Mouse (Mus musculus) intestine, postnatal 0 days (tissue): ENCODE data around the gene Gm9573. TPM values are rescaled to one million over a fixed set of nuclear protein-coding genes. Genes with fewer than 3 reads are reported as not detected.
A peak's percentile ranks its signal among the peaks of the same experiment; 100 is the strongest.

Experiments
- ATAC-seq: fragments of 200-750 bp; cut with Nextera tagmentation; 2 replicates; pipeline ENCODE4 v1.8.0; 2017; ENCODE audit warnings: mild to moderate bottlenecking, moderate TSS enrichment, moderate library complexity
- H3K27ac ChIP-seq: fragments of 300-500 bp; sonication (generic); 2 replicates; pipeline ENCODE4 v1.5.1; 2014; ENCODE audit warnings: mild to moderate bottlenecking, low read depth, low read length, moderate library complexity
- H3K27me3 ChIP-seq: fragments of 300-500 bp; sonication (generic); replicated peaks from 2 replicates; pipeline ENCODE4 v1.6.1; 2014; ENCODE audit warnings: low read length, mixed read lengths; ENCODE audit not compliant: control insufficient read depth, insufficient read depth
- H3K36me3 ChIP-seq: fragments of 300-500 bp; sonication (generic); 2 replicates; pipeline ENCODE4 v1.6.1; 2014; ENCODE audit warnings: mild to moderate bottlenecking, moderate library complexity; ENCODE audit not compliant: control insufficient read depth, insufficient read depth
- H3K4me1 ChIP-seq: fragments of 300-500 bp; sonication (generic); replicated peaks from 2 replicates; pipeline ENCODE4 v1.6.1; 2014; ENCODE audit warnings: antibody characterized with exemption, low read length, mixed read lengths; ENCODE audit not compliant: control insufficient read depth, insufficient read depth
- H3K4me2 ChIP-seq: fragments of 300-500 bp; sonication (generic); replicated peaks from 2 replicates; pipeline ENCODE4 v1.6.1; 2014; ENCODE audit warnings: low read depth, mild to moderate bottlenecking, moderate library complexity
- H3K4me3 ChIP-seq: fragments of 300-500 bp; sonication (generic); 2 replicates; pipeline ENCODE4 v1.5.1; 2014; ENCODE audit warnings: low read depth, low read length
- H3K9ac ChIP-seq: fragments of 300-500 bp; sonication (generic); 2 replicates; pipeline ENCODE4 v1.6.1; 2014; ENCODE audit warnings: mild to moderate bottlenecking, low read depth, low read length
- H3K9me3 ChIP-seq: fragments of 300-500 bp; sonication (generic); 2 replicates; pipeline ENCODE4 v1.6.1; 2016; ENCODE audit warnings: mixed run types; ENCODE audit not compliant: control insufficient read depth
- CTCF ChIP-seq: sonication (generic); IDR thresholded peaks from 2 replicates; pipeline ENCODE4 v1.5.1; 2016; ENCODE audit warnings: low read depth, mild to moderate bottlenecking, control low read depth, antibody characterized with exemption, moderate library complexity
- WGBS: fragments of 180-500 bp; shearing (Covaris S2); extraction: QIAGEN DNeasy Blood & Tissue Kit; methylation state at CpG from one replicate; pipeline ENCODE4 v1.1.7; 2014; 5-methylcytosine and 5-hydroxymethylcytosine counted together
- polyA plus RNA-seq: library from polyadenylated mRNA; unstranded; fragments of >200 nt; fragmentation: Nextera tagmentation; extraction: Ambion mirVana; gene quantifications from 2 replicates; pipeline ENCODE4 v1.2.1, GENCODE M21; 2015

Gene Gm9573
- polyA plus RNA-seq, 1 experiment from 2014 or later = not detected

DNA sequence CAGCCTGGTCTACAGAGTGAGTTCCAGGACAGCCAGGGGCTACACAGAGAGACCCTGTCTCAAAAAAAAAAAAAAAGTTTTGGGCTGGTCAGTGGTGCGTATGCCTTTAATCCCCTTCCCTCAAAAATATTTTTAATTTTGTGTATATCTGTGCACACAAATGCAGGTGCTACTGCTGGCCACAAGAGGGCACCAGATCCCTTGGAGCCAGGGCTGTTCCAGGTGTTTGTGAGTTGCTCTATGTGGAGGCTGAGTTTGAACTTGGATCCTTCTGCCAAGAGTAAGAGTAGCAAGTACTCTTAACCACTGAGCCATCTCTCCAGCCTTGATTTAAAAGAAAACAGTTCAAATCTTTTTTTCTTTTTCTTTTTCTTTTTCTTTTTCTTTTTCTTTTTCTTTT is 43.5 kb downstream of the Gm9573 start:
- 94% methylated on average over 1 of the region's 1 CpGs for WGBS

DNA sequence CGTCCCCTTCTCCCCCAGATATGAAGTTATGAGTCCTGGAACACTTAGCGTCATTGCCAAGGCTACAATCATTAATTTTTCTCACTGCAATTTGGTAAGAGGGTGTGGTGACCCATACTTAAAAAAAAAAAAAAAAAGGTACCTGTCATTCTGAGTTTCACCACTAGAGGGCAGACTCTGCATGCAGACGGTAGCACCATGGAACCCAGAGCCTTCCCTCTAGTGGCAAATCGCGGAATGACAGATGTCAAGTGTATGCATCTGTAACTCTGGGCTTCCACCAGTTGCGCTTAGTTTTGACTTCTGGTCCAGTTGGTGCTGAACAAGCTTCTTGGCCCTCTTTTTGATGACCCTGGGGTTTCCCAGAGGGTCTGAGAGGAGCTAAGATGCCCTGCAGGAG is 48.2 kb downstream of the Gm9573 start:
- 19% methylated on average over 6 of the region's 6 CpGs for WGBS
- Histone ChIP-seq H3K27ac (no peak overlapping the region), H3K36me3 (no peaks in the 10 kb centered on the region), H3K27me3 (0 out of 2 replicates have a peak, but pooled peaks cover 6% of the 10 kb centered on the region), H3K4me2 (no peak overlapping the region), H3K9me3 (no peaks in the 10 kb centered on the region), H3K9ac (no peak overlapping the region), H3K4me1 (no peaks in the 10 kb centered on the region), H3K4me3 (no peak overlapping the region)
- ATAC-seq = peak; percentile 43
- TF ChIP-seq CTCF = peak; percentile 100

More for the DNA sequence above, 43.5 kb downstream of the Gm9573 start:
- Histone ChIP-seq H3K9ac (no peak overlapping the region), H3K27me3 (no peaks in the 10 kb centered on the region), H3K9me3 (no peaks in the 10 kb centered on the region), H3K4me3 (no peak overlapping the region), H3K4me1 (0 out of 2 replicates have a peak, but pooled peaks cover 3% of the 10 kb centered on the region), H3K36me3 (no peaks in the 10 kb centered on the region), H3K4me2 (no peak overlapping the region), H3K27ac (no peak overlapping the region)
- no peak for ATAC-seq
- peak; percentile 75 for TF ChIP-seq CTCF

DNA sequence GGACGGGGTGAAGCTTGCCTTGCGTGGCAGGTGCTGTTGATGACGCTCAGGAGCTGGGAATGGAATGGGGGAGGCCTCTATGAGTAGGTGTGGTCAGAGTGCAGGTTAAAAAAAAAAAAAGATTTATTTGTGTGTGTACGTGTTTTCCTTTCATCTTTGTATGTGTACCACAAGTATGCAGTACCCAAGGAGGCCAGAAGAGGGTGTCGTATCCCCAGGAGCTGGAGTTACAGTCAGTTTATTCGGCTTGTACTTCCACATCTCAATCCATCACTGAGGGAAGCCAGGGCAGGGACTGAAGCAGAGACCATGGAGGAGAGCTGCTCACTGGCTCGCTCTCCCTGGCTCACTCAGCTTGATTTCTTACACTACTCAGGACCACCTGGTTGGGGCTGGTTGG is 55.0 kb downstream of the Gm9573 start:
- Histone ChIP-seq H3K27me3 (peaks cover 18% of the 10 kb centered on the region; the same call in 1 of the 2 replicates), H3K36me3 (no peaks in the 10 kb centered on the region), H3K4me1 (0 out of 2 replicates have a peak, but pooled peaks cover 3% of the 10 kb centered on the region), H3K9ac (no peak overlapping the region), H3K27ac (no peak overlapping the region), H3K4me3 (no peak overlapping the region), H3K4me2 (no peak overlapping the region), H3K9me3 (no peaks in the 10 kb centered on the region)
- WGBS = 93% methylated on average over 7 of the region's 7 CpGs
- no peak for ATAC-seq
- no peak for TF ChIP-seq CTCF

DNA sequence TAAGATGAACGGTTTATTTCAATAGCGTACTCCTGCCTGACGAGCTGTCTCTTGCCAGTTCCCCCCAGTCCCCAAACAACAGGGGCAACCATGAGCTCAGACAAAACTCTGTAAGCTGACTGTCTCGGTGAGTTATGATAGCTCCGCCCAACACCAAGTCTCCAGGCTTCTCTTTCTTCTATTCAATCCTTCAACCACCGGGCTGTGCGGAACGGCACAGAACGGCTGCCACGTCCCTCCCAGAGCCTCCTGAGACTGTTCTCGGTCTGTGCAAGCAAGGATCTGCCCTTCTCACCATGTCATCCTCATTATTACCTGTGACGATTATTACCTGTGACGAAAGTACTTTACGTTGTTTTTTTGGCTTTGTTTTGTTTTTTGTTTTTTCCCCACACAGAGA is 55.6 kb downstream of the Gm9573 start:
- Histone ChIP-seq H3K4me3 (no peak overlapping the region), H3K4me2 (no peak overlapping the region), H3K9me3 (no peaks in the 10 kb centered on the region), H3K27me3 (peaks cover 14% of the 10 kb centered on the region; the same call in 1 of the 2 replicates), H3K36me3 (no peaks in the 10 kb centered on the region), H3K4me1 (0 out of 2 replicates have a peak, but pooled peaks cover 3% of the 10 kb centered on the region), H3K27ac (no peak overlapping the region), H3K9ac (no peak overlapping the region)
- 75% methylated on average over 14 of the region's 14 CpGs for WGBS
- no peak for ATAC-seq
- TF ChIP-seq CTCF = no peak

DNA sequence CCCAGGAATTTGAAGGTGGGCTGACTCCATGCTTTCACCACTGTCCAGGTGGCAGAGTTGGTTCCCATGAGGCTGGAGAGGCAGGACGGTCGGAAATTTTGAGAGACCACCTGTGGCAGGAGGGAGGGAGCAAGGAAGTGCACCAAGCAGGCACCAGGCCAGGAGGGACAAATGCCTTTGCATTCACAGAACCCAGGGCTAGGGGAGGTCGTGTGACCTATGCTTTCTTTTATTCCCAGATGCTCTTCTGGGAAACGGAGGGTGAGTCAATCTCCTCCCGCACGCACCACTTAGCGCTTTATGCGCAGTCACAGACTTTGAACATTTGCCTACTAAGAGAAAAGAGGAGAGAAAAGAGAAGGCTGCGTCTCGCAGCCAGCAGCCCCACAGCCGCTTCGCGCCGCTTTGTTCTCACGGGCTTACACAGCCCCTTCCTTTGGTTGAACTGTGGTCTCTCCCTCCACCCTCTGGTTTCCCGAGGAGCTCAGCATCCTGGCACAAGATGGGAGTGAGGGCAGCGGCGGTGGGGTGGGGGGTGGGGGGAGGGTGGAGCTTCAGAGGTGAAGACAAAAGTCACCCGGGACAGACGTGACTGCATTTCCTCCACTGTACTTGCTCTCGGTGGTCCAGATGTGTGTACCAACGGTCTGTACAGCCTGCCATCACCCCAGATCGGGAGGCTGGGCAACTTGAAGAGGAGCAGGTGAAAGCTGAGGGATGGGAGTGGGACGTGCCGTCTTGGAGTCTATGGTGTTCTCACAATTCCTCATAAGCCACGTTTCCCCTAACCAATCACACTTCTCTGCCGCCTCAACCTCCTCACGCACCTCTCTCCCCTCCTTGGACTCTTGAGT is 57.1 kb downstream of the Gm9573 start:
- Histone ChIP-seq H3K4me3 (no peak overlapping the region), H3K9me3 (no peaks in the 10 kb centered on the region), H3K4me1 (0 out of 2 replicates have a peak, but pooled peaks cover 3% of the 10 kb centered on the region), H3K27ac (no peak overlapping the region), H3K27me3 (peaks cover 12% of the 10 kb centered on the region; the same call in 1 of the 2 replicates), H3K36me3 (no peaks in the 10 kb centered on the region), H3K9ac (peak overlapping the region; percentile 8; the same call in 1 of the 2 replicates), H3K4me2 (peak overlapping the region; percentile 49)
- no peak for ATAC-seq
- no peak for TF ChIP-seq CTCF
- WGBS = 14% methylated on average over 28 of the region's 28 CpGs

Other genes with a start within 250 kb of the Gm9573 start
- gene H2-Q4, start 247.0 kb downstream of the Gm9573 start, polyA plus RNA-seq = 11.9 and 14.0 TPM in 2 replicates
- gene H2-Q6, start 201.8 kb downstream of the Gm9573 start, polyA plus RNA-seq = 2.7 and 2.8 TPM in 2 replicates
- 2.7 and 3.6 TPM in 2 replicates for gene H2-Q7, start 187.5 kb downstream of the Gm9573 start, polyA plus RNA-seq
- gene H2-Q10, start 156.5 kb downstream of the Gm9573 start, polyA plus RNA-seq = 102 and 110 TPM in 2 replicates
- gene Pou5f1, start 120.6 kb downstream of the Gm9573 start, polyA plus RNA-seq = not detected in 2 replicates
- 23.0 and 24.2 TPM in 2 replicates for gene Tcf19, start 109.8 kb downstream of the Gm9573 start, polyA plus RNA-seq
- 4.8 and 5.0 TPM in 2 replicates for gene Cchcr1, start 109.5 kb downstream of the Gm9573 start, polyA plus RNA-seq
- gene Psors1c2, start 93.4 kb downstream of the Gm9573 start, polyA plus RNA-seq = not detected in 2 replicates
- 0.22 and 0.40 TPM in 2 replicates for gene Cdsn, start 74.5 kb downstream of the Gm9573 start, polyA plus RNA-seq
- not detected in 2 replicates for gene 2300002M23Rik, start 59.2 kb downstream of the Gm9573 start, polyA plus RNA-seq
- 0.99 and 1.0 TPM in 2 replicates for gene Sfta2, start 25.1 kb downstream of the Gm9573 start, polyA plus RNA-seq
- gene Mucl3, start 17.1 kb upstream of the Gm9573 start, polyA plus RNA-seq = 2.8 and 16.7 TPM in 2 replicates
- 6.0 and 6.3 TPM in 2 replicates for gene Vars2, start 41.0 kb upstream of the Gm9573 start, polyA plus RNA-seq
- 16.9 and 18.1 TPM in 2 replicates for gene Gtf2h4, start 47.1 kb upstream of the Gm9573 start, polyA plus RNA-seq
- gene Ddr1, start 78.0 kb upstream of the Gm9573 start, polyA plus RNA-seq = 27.8 and 30.0 TPM in 2 replicates
- gene Ier3, start 195.0 kb upstream of the Gm9573 start, polyA plus RNA-seq = 34.6 and 36.9 TPM in 2 replicates
- 56.4 and 57.8 TPM in 2 replicates for gene Flot1, start 196.6 kb upstream of the Gm9573 start, polyA plus RNA-seq
- gene Tubb5, start 211.7 kb upstream of the Gm9573 start, polyA plus RNA-seq = 233 and 240 TPM in 2 replicates
- 2.3 and 2.7 TPM in 2 replicates for gene Mdc1, start 214.9 kb upstream of the Gm9573 start, polyA plus RNA-seq
- 19.8 and 20.6 TPM in 2 replicates for gene Nrm, start 234.7 kb upstream of the Gm9573 start, polyA plus RNA-seq
- gene Ppp1r18, start 239.0 kb upstream of the Gm9573 start, polyA plus RNA-seq = 15.2 and 15.6 TPM in 2 replicates